Mouse (Mus musculus): ENCODE data around the gene Ncor2. TPM values are rescaled to one million over a fixed set of nuclear protein-coding genes. Genes with fewer than 3 reads are reported as not detected.

Gene Ncor2
- polyA plus RNA-seq, 2 experiments: 3.5 to 4.4 TPM

DNA sequence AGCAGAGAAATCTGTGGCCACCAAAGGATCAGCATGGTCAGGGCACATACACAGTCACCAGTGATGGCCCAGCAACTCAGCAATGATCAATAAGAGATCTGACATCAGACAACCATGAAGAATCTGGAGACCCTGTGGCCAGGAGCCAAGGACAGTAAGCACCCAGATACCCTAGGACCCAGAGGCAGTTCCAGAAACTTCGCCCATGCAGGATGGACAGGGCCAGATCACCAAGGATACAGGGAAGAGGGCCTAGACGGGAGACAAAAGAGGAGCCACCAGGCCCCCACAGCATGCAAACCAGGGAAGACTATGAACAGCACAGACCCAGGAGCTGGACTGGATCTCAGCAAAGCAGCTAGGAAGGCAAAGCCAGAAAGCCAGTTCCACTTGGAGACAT is 47.0 kb downstream of the Ncor2 start:
- ATAC-seq (ENCODE audit: insufficient read depth) (no peak), DNase-seq (ENCODE audit: low read depth in 3 of 3, low spot score in 3 of 3) (no peak)
- no peak overlapping the region for H3K4me2 ChIP-seq (ENCODE audit: low read depth)
- H3K27ac ChIP-seq: no peak overlapping the region
- no peaks in the 10 kb centered on the region for H3K36me3 ChIP-seq (replicated peaks; ENCODE audit: control insufficient read depth, insufficient read depth, low read depth)
- H3K27me3 ChIP-seq (ENCODE audit: control insufficient read depth, insufficient read depth, low read length): no peaks in the 10 kb centered on the region
- no peaks in the 10 kb centered on the region for H3K9me3 ChIP-seq (ENCODE audit: control insufficient read depth, low read length)
- no peak overlapping the region for H3K9ac ChIP-seq (replicated peaks)
- H3K4me3 ChIP-seq (ENCODE audit: insufficient read depth in 1 of 2, low read depth in 2 of 2, low read length in 2 of 2): no peak overlapping the region
- peaks cover 0 to 2% of the 10 kb centered on the region in 2 experiments; a peak in 1 of 4 replicates for H3K4me1 ChIP-seq (replicated peaks; ENCODE audit: control insufficient read depth in 2 of 2, insufficient read depth in 2 of 2, low read length in 1 of 2)
- TF ChIP-seq CTCF (IDR thresholded peaks at IDR 0.05; ENCODE audit: low read depth) (no peak), EP300 (IDR thresholded peaks at IDR 0.05; ENCODE audit: low read depth) (no peak)
- WGBS (ENCODE audit: insufficient replicate concordance): 65% methylated on average over 2 of the region's 2 CpGs

DNA sequence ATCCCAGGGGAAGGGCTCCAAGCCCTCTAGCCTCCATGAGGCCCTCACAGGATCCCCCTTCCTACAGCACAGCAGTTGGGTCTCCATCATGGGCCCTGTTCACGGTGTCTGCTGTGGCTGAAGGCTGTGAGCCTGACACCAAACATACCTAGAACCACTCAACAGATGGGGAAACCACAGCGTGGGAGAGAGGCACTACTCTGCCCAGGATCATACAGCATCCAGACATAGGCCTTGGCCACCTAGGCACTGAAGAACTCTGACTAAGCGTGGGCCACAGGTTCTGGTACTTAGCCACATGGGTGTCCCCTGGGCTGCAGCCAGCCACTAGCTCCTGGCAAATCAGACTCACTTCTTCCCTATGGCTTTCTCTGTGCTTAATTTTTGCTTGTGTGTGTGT is 48.6 kb downstream of the Ncor2 start:
- Histone ChIP-seq H3K9ac (replicated peaks) (no peak overlapping the region), H3K36me3 (replicated peaks; ENCODE audit: control insufficient read depth, insufficient read depth, low read depth) (no peaks in the 10 kb centered on the region), H3K4me3 (ENCODE audit: insufficient read depth in 1 of 2, low read depth in 2 of 2, low read length in 2 of 2) (no peak overlapping the region), H3K4me2 (ENCODE audit: low read depth) (no peak overlapping the region), H3K27ac (no peak overlapping the region), H3K9me3 (ENCODE audit: control insufficient read depth, low read length) (no peaks in the 10 kb centered on the region), H3K27me3 (ENCODE audit: control insufficient read depth, insufficient read depth, low read length) (no peaks in the 10 kb centered on the region), H3K4me1 (replicated peaks; ENCODE audit: control insufficient read depth in 2 of 2, insufficient read depth in 2 of 2, low read length in 1 of 2) (0 out of 4 replicates have a peak, but pooled peaks cover 0 to 2% of the 10 kb centered on the region in 2 experiments)
- TF ChIP-seq EP300 (IDR thresholded peaks at IDR 0.05; ENCODE audit: low read depth) (no peak), CTCF (IDR thresholded peaks at IDR 0.05; ENCODE audit: low read depth) (no peak)
- DNase-seq (ENCODE audit: low read depth in 3 of 3, low spot score in 3 of 3): no peak
- WGBS (ENCODE audit: insufficient replicate concordance): 64% methylated on average over 3 of the region's 3 CpGs
- ATAC-seq (ENCODE audit: insufficient read depth): no peak

DNA sequence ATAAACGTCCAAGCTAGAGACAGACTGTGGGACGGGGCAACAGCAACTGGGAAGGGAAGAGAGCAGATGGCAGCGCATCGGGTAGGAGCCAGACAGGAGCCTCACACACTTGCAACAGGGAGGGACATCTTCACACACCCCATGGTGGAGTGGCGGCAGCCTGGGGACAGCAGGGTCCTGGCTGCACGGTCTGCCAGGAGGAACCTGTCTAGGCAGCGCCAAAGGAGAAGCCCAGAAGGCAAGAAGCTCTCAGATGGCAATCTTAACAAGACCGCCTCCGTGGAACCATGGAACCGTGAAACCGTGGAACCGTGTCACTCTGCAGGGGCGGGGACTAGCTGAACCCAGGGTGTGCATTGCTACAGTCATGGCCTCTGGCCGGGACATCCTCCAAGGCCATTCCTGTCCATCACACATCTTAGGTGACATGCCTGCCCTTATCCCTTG is 50.1 kb downstream of the Ncor2 start:
- 49% methylated on average over 14 of the region's 14 CpGs for WGBS (ENCODE audit: insufficient replicate concordance)
- no peak for ATAC-seq (ENCODE audit: insufficient read depth)
- TF ChIP-seq EP300 (IDR thresholded peaks at IDR 0.05; ENCODE audit: low read depth) (no peak), CTCF (IDR thresholded peaks at IDR 0.05; ENCODE audit: low read depth) (no peak)
- H3K27me3 ChIP-seq (ENCODE audit: control insufficient read depth, insufficient read depth, low read length): no peaks in the 10 kb centered on the region
- no peak overlapping the region for H3K27ac ChIP-seq
- no peaks in the 10 kb centered on the region for H3K36me3 ChIP-seq (replicated peaks; ENCODE audit: control insufficient read depth, insufficient read depth, low read depth)
- no peak overlapping the region for H3K4me3 ChIP-seq (ENCODE audit: insufficient read depth in 1 of 2, low read depth in 2 of 2, low read length in 2 of 2)
- H3K4me2 ChIP-seq (ENCODE audit: low read depth): no peak overlapping the region
- DNase-seq (ENCODE audit: low read depth in 3 of 3, low spot score in 3 of 3): no peak
- H3K4me1 ChIP-seq (replicated peaks; ENCODE audit: control insufficient read depth in 2 of 2, insufficient read depth in 2 of 2, low read length in 1 of 2): no peaks in the 10 kb centered on the region
- H3K9me3 ChIP-seq (ENCODE audit: control insufficient read depth, low read length): no peaks in the 10 kb centered on the region
- no peak overlapping the region for H3K9ac ChIP-seq (replicated peaks)

DNA sequence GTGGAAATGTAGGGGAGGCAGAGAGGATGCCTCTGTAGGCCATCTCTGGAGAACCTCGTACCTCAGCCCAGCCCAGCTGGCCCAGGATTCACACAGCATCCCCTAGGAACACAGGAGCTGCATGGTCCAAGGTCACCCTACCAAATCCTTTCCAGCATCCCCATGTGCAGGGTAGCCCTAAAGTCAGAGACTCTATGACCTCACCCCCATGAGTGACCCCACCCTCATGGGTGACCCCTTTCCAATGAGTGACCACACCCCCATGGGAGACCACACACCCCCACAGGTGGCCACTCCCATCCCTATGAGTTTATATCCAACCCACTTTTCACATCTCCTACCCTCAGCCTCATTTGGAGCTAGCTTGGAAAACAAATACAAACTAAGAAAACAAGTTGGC is 51.1 kb downstream of the Ncor2 start:
- no peak overlapping the region for H3K9ac ChIP-seq (replicated peaks)
- DNase-seq (ENCODE audit: low read depth in 3 of 3, low spot score in 3 of 3) (no peak), ATAC-seq (ENCODE audit: insufficient read depth) (no peak)
- no peaks in the 10 kb centered on the region for H3K27me3 ChIP-seq (ENCODE audit: control insufficient read depth, insufficient read depth, low read length)
- no peaks in the 10 kb centered on the region for H3K9me3 ChIP-seq (ENCODE audit: control insufficient read depth, low read length)
- TF ChIP-seq CTCF (IDR thresholded peaks at IDR 0.05; ENCODE audit: low read depth): no peak
- no peak for TF ChIP-seq EP300 (IDR thresholded peaks at IDR 0.05; ENCODE audit: low read depth)
- H3K27ac ChIP-seq: no peak overlapping the region
- no peaks in the 10 kb centered on the region; a peak in 1 of 4 replicates for H3K4me1 ChIP-seq (replicated peaks; ENCODE audit: control insufficient read depth in 2 of 2, insufficient read depth in 2 of 2, low read length in 1 of 2)
- H3K4me2 ChIP-seq (ENCODE audit: low read depth): no peak overlapping the region
- H3K4me3 ChIP-seq (ENCODE audit: insufficient read depth in 1 of 2, low read depth in 2 of 2, low read length in 2 of 2): no peak overlapping the region
- 67% methylated on average over 1 of the region's 1 CpGs for WGBS (ENCODE audit: insufficient replicate concordance)
- H3K36me3 ChIP-seq (replicated peaks; ENCODE audit: control insufficient read depth, insufficient read depth, low read depth): no peaks in the 10 kb centered on the region

DNA sequence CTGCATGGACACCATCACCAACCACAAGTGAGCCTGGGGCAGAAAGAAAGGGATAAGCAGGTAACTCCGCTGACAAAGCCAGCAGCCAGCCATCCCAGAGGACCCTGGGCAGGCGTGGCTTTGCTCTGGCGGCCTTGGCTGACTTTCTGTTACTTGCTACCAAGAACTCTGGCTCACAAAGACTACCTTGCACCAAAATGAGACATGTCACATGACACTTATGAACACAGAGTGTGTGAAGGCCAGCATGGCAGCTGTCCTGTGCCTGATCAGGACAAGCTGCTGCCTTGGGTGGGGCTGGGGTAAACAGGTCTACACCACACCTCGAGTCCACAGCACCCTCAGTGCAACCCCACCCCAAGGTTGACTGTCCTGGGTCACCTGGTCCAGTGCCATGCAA is 51.6 kb downstream of the Ncor2 start:
- no peaks in the 10 kb centered on the region for H3K9me3 ChIP-seq (ENCODE audit: control insufficient read depth, low read length)
- H3K36me3 ChIP-seq (replicated peaks; ENCODE audit: control insufficient read depth, insufficient read depth, low read depth): no peaks in the 10 kb centered on the region
- H3K9ac ChIP-seq (replicated peaks): no peak overlapping the region
- DNase-seq (ENCODE audit: low read depth in 3 of 3, low spot score in 3 of 3) (no peak), ATAC-seq (ENCODE audit: insufficient read depth) (no peak)
- H3K4me1 ChIP-seq (replicated peaks; ENCODE audit: control insufficient read depth in 2 of 2, insufficient read depth in 2 of 2, low read length in 1 of 2): no peaks in the 10 kb centered on the region; a peak in 1 of 4 replicates
- TF ChIP-seq CTCF (IDR thresholded peaks at IDR 0.05; ENCODE audit: low read depth): no peak
- no peak for TF ChIP-seq EP300 (IDR thresholded peaks at IDR 0.05; ENCODE audit: low read depth)
- H3K27me3 ChIP-seq (ENCODE audit: control insufficient read depth, insufficient read depth, low read length): no peaks in the 10 kb centered on the region
- H3K27ac ChIP-seq: no peak overlapping the region
- WGBS (ENCODE audit: insufficient replicate concordance): 62% methylated on average over 4 of the region's 4 CpGs
- no peak overlapping the region for H3K4me2 ChIP-seq (ENCODE audit: low read depth)
- no peak overlapping the region for H3K4me3 ChIP-seq (ENCODE audit: insufficient read depth in 1 of 2, low read depth in 2 of 2, low read length in 2 of 2)

All from liver, embryonic 14.5 days (tissue).